Mouse (Mus musculus): ENCODE data around the gene Pnrc2.

Pnrc2 gene

GRCm38 (mm10) chr4:135873526-135874202 lies at the start of gene Pnrc2:
Gene Pnrc2, minus strand, starts transcription at chr4:135873850.
- peak; percentile 85 to 87 for DNase-seq (ENCODE audit: low spot score in 2 of 2)

GRCm38 (mm10) chr4:135922190-135922589 lies 48.5 kb upstream of the Pnrc2 start:
- no peak for DNase-seq (ENCODE audit: low spot score in 2 of 2)

GRCm38 (mm10) chr4:135921257-135922120 lies 47.8 kb upstream of the Pnrc2 start:
- no peak for DNase-seq (ENCODE audit: low spot score in 2 of 2)

- DNase-seq (ENCODE audit: low spot score in 2 of 2), result peak; percentile 89 to 90
Observed at GRCm38 (mm10) chr4:135920304-135921241, 46.9 kb upstream of the Pnrc2 start, which contains the start of gene Fuca1. Gene Fuca1, plus strand, starts transcription at chr4:135920735.

- DNase-seq (ENCODE audit: low spot score in 2 of 2), result no peak
Observed at GRCm38 (mm10) chr4:135919280-135919639, 45.6 kb upstream of the Pnrc2 start.

GRCm38 (mm10) chr4:135918635-135919279 lies 45.1 kb upstream of the Pnrc2 start:
- DNase-seq (ENCODE audit: low spot score in 2 of 2), result no peak

GRCm38 (mm10) chr4:135913433-135913832 lies 39.8 kb upstream of the Pnrc2 start:
- no peak for DNase-seq (ENCODE audit: low spot score in 2 of 2)

GRCm38 (mm10) chr4:135912835-135913234 lies 39.2 kb upstream of the Pnrc2 start:
- no peak for DNase-seq (ENCODE audit: low spot score in 2 of 2)

GRCm38 (mm10) chr4:135912164-135912563 lies 38.5 kb upstream of the Pnrc2 start:
- DNase-seq (ENCODE audit: low spot score in 2 of 2), result no peak

GRCm38 (mm10) chr4:135911531-135911930 lies 37.9 kb upstream of the Pnrc2 start:
- DNase-seq (ENCODE audit: low spot score in 2 of 2), result no peak

- DNase-seq (ENCODE audit: low spot score in 2 of 2), result no peak
Observed at GRCm38 (mm10) chr4:135909326-135910066, 35.8 kb upstream of the Pnrc2 start.

- no peak for DNase-seq (ENCODE audit: low spot score in 2 of 2)
Observed at GRCm38 (mm10) chr4:135906633-135907032, 33.0 kb upstream of the Pnrc2 start.

- DNase-seq (ENCODE audit: low spot score in 2 of 2), result no peak
Observed at GRCm38 (mm10) chr4:135904810-135905209, 31.2 kb upstream of the Pnrc2 start.

- DNase-seq (ENCODE audit: low spot score in 2 of 2), result no peak
Observed at GRCm38 (mm10) chr4:135902606-135903242, 29.1 kb upstream of the Pnrc2 start.

- no peak for DNase-seq (ENCODE audit: low spot score in 2 of 2)
Observed at GRCm38 (mm10) chr4:135900008-135900407, 26.4 kb upstream of the Pnrc2 start.

GRCm38 (mm10) chr4:135899050-135899448 lies 25.4 kb upstream of the Pnrc2 start:
- DNase-seq (ENCODE audit: low spot score in 2 of 2), result no peak

GRCm38 (mm10) chr4:135898380-135899049 lies 24.9 kb upstream of the Pnrc2 start:
- no peak for DNase-seq (ENCODE audit: low spot score in 2 of 2)

- DNase-seq (ENCODE audit: low spot score in 2 of 2), result no peak
Observed at GRCm38 (mm10) chr4:135896157-135896556, 22.5 kb upstream of the Pnrc2 start.

- no peak for DNase-seq (ENCODE audit: low spot score in 2 of 2)
Observed at GRCm38 (mm10) chr4:135895071-135895571, 21.5 kb upstream of the Pnrc2 start, which contains the start of gene Cnr2. Gene Cnr2, plus strand, starts transcription at chr4:135895394.
